Mouse (Mus musculus) CD4-positive, CD25-positive, alpha-beta regulatory T cell, adult 4 months (primary cell): ENCODE data around the gene Zkscan14. TPM values are rescaled to one million over a fixed set of nuclear protein-coding genes. Genes with fewer than 3 reads are reported as not detected.

Experiments
- ATAC-seq: one replicate; pipeline ENCODE4 v1.8.0; 2017
- polyA plus RNA-seq, 2 experiments: library from polyadenylated mRNA; unstranded; fragments of 100-300 nt; shearing (Covaris generic); gene quantifications; one replicate each; pipeline ENCODE4 v1.2.1; 2017

Zkscan14 gene
- polyA plus RNA-seq, 2 experiments from 2014 or later = 19.0 to 30.4 TPM

DNA sequence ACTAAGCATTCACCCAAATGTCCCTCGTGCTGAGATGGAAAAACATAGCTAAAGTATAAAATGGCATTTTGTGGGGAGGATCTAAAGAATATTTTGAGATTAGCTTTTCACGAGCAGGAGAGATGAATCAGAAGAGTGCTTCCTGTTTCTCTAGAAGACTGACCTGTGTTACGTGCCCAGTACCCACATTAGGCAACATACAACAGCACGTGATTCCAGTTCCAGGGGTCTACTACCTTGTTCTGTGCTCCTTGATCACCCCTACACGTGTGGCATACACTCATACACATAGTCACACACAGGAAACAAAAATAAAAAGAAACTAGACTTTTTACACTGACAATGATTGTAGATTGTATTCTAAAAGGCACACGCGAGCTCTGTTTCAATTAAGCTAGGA lies 1.3 kb downstream of the Zkscan14 start:
- ATAC-seq = no peak

DNA sequence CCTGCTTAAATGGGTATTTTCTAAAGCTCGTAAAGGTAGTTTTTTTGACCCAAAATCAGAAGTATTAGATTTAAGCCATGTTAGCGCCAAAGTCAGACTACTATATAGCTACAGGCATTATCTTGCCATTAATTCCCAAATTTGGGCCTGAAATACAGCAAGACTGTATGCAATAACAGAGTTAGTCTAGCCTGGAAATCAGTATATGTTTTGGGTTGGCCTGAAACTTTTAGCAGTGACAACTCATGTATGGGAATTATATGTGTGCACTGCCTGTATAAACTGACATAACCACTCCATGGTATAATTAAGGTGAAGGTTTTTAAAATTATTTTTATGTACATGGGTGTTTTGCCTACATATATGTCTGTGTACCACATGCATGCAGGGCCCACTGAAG lies 9.7 kb downstream of the Zkscan14 start, which contains the start of gene Atp5j2:
Gene Atp5j2, minus strand, starts transcription at position 101 of the 400 bp plus-strand sequence.
- ATAC-seq = no peak

DNA sequence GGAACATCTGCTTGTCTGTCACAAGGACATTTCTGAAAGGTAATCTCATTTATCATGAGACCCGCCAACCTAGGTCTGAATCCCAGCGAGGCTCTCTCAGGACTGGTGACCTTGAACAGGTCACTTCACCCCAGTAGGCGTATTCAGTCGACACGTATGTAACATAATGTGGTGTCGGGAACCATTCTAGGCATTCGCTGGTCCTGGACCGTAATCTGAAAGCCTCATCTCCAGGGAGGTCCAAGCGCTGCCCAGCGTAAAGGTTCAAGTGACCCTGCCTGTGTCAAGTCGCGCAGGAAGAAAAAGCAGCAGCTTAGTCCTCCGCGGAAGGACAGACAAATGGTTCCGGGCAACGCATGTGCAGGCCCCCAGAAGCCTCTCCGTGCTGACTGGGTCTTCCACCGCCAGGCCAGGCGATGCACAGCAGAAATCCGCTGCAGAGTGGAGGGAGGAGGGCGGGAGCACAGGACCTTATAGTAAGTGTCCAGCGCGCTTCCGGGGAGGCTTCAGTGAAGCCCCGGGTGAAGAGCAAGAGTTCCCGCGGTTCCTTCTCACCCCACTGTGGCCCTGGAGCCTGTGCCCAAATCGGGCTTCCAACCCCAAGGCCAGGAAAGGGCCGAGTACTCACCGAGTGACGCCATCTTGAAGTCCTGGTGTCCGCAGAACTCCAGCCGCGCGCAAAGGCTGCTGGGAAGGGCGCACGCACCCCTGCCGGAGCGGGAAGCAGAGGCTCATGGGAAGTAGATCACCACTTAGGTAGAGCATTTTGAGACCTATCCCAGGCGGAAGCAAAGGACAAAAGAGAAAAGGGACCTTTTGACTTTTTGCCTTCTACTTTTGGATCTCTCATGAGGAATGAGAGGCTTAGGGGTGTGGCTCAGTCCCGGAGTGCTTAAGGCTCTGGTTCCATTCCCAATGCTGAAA lies 10.5 kb downstream of the Zkscan14 start:
- peak; percentile 90 for ATAC-seq

DNA sequence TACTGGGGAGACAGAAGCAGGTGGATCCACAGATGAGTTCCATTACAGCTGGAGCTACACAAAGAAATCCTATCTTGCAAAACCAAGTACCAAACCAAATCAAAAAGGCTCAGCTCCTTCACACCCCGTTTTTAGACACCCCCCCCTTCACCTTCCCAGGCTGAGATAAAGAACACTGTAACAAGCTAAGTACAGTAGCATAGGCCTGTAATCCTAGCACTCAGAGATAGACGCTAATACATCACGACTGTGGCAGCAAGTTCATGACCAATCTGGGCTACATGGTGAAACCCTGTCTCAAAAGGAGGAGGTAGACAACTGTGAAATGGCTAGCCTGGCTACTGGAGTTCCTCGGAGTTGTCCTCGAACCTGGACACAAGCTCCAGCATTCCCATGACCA lies 11.3 kb downstream of the Zkscan14 start:
- no peak for ATAC-seq

DNA sequence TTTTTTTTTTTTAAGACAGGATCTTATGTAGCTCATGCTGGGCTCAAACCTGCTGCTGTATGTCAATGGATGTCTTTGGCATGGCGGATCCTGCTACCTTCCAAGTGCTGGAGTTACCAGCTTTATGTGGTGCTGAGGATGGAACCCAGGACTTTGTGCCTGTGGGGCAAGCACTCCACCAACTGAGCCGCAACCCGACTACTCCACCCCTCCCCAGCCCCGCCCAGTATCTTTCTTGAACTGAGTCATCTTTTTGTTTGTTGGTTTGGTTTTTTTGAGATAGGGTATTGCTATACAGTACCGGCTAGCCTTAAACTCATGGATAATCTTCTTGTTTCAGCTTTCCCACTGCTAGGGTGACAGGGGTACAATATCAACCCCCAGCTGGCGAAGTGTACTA lies 12.3 kb downstream of the Zkscan14 start:
- no peak for ATAC-seq

DNA sequence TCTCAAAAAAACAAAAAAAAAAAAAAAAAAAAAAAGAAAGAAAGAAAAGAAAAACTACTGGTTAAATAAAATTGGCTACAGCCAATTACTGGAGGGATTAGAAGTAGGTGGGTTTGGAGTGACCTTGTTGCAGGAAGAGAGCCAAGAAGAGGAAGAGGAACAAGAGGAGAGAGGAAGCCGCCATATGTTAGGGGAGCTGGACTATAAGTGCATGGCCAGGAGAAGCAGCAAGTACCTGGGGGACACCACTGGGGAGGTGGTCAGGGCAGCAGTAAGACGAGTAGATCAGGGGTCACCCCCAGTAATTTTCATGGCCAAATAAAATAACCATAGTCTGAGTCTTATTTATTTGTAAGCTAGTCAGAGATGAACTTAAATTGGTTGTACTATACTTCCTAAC lies 16.4 kb downstream of the Zkscan14 start:
- ATAC-seq = no peak

DNA sequence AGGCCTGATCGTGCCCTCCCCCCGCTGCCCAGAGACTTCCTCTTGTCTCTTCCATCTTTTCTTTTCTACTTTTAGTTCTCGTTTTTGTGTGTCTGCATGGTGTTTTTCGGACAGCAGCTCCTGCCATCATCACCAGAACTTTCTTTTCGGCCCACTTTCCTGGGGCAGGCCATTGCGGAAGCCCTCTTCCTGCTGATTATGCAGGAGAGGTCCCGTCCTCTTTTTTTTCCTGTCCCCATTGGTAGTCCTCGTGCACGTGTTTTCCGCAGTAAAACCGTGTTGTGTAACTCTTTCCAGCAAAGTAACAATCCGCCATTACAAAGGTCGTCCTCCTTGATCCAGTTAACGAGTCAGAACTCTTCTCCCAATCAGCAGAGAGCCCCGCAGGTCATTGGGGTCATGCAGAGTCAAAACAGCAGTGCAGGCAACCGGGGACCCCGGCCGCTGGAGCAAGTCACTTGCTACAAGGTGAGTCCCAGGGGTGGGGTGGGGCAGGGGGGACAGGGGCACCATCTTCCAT lies 23.1 kb downstream of the Zkscan14 start:
- ATAC-seq = no peak

DNA sequence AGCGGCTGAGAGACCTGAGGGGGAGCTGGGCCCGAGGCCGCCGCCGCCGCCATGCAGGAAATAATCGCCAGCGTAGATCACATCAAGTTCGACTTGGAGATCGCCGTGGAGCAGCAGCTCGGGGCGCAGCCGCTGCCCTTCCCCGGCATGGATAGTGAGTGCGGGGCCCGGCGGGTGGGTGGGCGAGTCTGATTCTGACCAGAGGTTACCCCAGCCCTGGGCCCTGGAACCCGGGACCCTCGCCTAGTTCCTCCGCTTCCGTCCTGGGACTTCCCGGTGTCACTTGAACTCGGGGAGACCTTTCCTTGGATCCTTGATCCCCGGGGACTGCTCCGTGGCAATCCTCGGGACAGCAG lies 34.4 kb downstream of the Zkscan14 start:
- ATAC-seq = no peak

DNA sequence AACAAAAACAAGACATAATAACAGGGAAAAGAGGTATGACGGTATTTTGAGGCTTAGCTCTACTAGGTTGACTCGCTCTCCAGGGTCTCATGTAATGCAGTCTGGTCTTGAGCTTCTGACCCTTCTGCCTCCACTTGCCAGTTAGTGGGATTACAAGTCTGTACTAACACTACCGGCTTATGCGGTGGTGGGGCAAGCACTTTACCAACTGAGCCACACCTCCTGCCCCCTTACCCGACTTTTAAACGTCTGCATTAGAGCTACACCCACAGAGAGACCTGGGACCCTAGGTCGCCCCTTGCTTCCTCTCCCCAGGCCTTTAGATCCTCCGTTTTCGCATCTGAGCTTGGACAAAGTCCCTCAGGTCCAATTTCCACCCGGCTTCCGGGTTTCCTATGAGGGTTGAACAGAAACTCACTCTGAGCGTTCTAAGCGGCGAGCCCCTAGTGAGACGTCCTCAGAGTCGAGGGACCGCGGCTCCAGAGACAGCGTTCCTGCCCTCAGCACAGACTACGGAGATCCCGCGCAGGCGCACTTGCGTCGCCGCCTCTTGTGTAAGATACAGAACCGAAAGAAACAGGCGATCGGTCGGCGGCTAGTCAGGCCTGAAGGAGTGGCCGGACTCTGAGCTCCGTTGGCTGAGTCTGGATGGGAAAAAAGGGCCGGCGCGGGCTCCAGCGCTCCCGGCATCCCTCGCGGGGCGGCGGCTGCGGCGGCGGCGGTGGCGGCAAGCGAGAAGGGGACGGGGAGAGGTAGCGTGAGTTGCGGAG lies 34.9 kb downstream of the Zkscan14 start, which contains the start of the genes Ptcd1 and Cpsf4:
Gene Ptcd1, minus strand, starts transcription at position 573 of the 770 bp plus-strand sequence.
Gene Cpsf4, plus strand, starts transcription at position 678 of the 770 bp plus-strand sequence.
- peak; percentile 95 for ATAC-seq

DNA sequence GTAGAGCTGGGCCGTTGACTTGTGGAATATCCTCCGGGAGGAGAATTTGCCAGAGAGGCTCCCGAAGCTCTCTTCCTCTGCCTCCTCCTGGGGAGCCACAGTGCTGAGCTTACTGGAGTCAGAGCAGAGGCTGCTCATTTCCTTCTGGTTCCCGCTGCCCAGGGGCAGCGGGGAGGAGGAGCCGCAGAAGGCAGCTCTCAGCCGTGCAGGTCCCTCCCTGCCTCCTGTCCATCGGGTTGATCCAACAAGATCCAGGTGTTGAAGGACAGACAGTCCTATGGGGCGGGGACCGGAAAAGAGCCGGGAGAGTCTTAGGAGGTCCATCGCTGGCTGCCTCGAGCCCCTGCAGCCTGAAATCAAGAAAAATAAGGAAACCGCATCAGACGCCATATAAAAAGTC lies 36.5 kb downstream of the Zkscan14 start:
- ATAC-seq = no peak

DNA sequence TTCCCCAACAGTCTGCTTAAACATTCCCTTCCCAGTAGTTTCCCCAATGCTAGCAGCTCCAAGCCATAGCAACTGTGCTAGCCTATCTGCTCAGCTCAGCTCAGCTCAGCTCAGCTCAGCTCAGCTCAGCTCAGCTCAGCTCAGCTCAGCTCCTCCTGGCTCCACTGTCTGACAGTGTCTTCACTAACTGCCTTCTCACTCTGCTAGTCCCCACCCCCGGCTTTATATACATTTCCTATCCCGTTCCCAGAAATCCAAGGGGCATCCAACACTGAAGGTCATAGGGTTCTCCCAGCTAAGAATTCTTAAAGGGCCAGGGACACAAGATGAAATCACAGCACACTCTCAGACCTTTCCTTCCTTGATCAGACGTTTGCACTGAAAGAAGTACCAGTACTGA lies 37.0 kb downstream of the Zkscan14 start:
- no peak for ATAC-seq

DNA sequence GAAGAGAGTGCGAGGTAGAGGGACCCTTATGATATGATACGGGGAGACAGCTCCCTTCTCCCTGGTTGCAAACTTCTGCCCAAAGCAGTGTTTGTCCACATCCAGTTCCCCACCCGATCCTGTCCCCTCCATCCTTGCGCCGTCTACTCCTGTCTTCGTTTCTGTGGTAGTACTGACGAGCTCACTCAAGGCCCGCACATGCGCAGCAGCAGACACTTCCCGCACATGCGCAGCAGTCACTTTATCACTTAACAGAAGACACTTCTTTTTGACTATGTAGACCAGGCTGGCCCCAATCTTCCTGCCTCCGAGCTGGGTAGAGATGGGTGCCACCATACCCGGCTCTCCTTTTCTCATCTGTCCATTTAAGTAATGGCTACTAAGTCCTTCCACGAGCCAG lies 40.3 kb downstream of the Zkscan14 start:
- ATAC-seq = no peak

DNA sequence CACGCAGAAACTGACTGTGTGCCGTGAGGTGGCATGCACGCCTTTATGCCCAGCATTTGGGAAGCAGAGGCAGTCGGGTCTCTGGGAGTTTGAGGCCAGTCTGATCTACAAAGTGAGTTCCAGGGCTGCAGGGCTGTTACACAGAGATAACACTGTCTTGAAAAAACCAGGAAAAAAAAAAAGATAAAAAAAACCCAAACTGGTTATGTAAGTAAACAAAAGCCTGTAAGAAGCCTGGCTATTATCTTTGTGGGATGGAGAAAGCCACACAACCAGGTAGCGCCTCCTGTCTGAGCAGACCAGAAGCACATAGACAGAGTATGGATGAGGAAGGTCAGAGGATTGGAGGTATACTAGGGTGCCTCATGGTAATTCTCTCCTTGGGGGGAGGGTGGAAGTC lies 49.0 kb downstream of the Zkscan14 start:
- ATAC-seq = no peak

DNA sequence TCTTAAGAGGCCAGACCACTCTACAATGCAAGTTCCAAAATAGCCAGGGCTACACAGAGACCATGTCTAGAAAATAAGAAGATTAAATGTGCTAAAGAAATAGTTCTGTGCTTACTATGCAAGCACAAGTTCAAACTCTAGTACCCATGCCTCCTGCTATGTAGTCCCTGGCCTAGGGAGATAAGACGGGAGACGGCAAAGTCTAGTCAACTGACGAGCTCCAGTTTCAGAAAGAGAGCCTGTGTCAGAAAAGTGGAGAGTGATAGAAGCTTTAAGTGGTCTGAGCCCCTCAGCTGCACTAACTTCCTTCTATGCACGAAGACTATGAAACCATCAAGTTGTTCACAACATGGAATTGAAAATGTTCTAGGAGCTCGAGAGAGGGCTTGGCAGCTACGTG lies 52.4 kb downstream of the Zkscan14 start:
- ATAC-seq = no peak

DNA sequence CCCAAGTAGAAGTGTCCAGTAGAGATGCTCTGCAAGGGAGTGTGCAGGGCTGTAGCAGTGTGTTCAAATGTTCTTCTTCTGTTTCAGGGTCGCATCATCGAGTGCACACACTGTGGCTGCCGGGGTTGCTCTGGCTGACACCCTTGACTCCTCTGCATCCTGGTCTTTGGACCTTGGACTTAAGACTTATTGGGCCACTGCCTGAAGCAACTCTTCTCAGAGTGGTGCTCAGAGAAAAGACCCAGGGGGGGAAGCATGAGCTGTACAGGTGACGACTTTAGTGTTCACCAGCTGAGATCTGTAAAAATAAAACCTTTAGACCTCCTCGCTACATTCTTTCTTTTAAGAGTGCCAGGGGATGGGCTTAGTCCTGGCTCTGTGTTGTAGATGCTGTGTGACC lies 53.9 kb downstream of the Zkscan14 start:
- ATAC-seq = no peak

Other genes with a start within 250 kb of the Zkscan14 start
- 1 to 10 TPM; 4.6 to 4.8 TPM for gene Smurf1, start 236.0 kb downstream of the Zkscan14 start, polyA plus RNA-seq
- not detected for gene Gm4871, start 169.1 kb downstream of the Zkscan14 start, polyA plus RNA-seq
- not detected for gene 1700018F24Rik, start 158.9 kb downstream of the Zkscan14 start, polyA plus RNA-seq
- gene Arpc1a, start 118.0 kb downstream of the Zkscan14 start, polyA plus RNA-seq = 100 to 1,000 TPM in 1 of 2 experiments, 10 to 100 TPM in 1; 95.9 to 105 TPM
- not detected for gene Kpna7, start 117.8 kb downstream of the Zkscan14 start, polyA plus RNA-seq
- gene Arpc1b, start 87.7 kb downstream of the Zkscan14 start, polyA plus RNA-seq = 1,000 to 10,000 TPM in 1 of 2 experiments, 100 to 1,000 TPM in 1; 777 to 1,415 TPM
- gene Pdap1, start 61.6 kb downstream of the Zkscan14 start, polyA plus RNA-seq = 10 to 100 TPM; 31.1 to 50.9 TPM
- 100 to 1,000 TPM; 105 to 106 TPM for gene Bud31, start 61.5 kb downstream of the Zkscan14 start, polyA plus RNA-seq
- 10 to 100 TPM; 13.6 to 28.7 TPM for gene Ptcd1, start 34.8 kb downstream of the Zkscan14 start, polyA plus RNA-seq
- 10 to 100 TPM; 15.6 to 19.6 TPM for gene Cpsf4, start 34.7 kb downstream of the Zkscan14 start, polyA plus RNA-seq
- 100 to 1,000 TPM; 320 to 390 TPM for gene Atp5j2, start 9.8 kb downstream of the Zkscan14 start, polyA plus RNA-seq
- 10 to 100 TPM in 1 of 2 experiments, 1 to 10 TPM in 1; 7.5 to 13.7 TPM for gene Zkscan5, start 2.7 kb upstream of the Zkscan14 start, polyA plus RNA-seq
- 10 to 100 TPM; 60.1 to 68.9 TPM for gene Zfp655, start 29.8 kb upstream of the Zkscan14 start, polyA plus RNA-seq
- under 1 TPM; 0.46 to 0.65 TPM for gene Zscan25, start 78.6 kb upstream of the Zkscan14 start, polyA plus RNA-seq
- gene Cyp3a57, start 143.4 kb upstream of the Zkscan14 start, polyA plus RNA-seq = not detected